Mouse (Mus musculus) embryonic facial prominence, embryonic 14.5 days (tissue): ENCODE measurements around the gene Parp6. TPM values are rescaled to one million over a fixed set of nuclear protein-coding genes. Genes with fewer than 3 reads are reported as not detected.

ENCODE experiments used
- ATAC-seq: fragments of 200-750 bp; cut with Nextera tagmentation; 2 replicates; pipeline ENCODE4 v1.8.0; 2017; ENCODE audit warnings: low read depth, moderate number of reproducible peaks, moderate TSS enrichment
- DNase-seq: peaks from one replicate; pipeline ENCODE4 v3.0.0-alpha.2; 2015; ENCODE audit warnings: low spot score
- H3K27ac ChIP-seq: fragments of 300-500 bp; sonication (generic); replicated peaks from 2 replicates; pipeline ENCODE4 v1.5.1; 2014; ENCODE audit warnings: low read depth, mild to moderate bottlenecking, low read length, moderate library complexity
- H3K27me3 ChIP-seq: fragments of 300-500 bp; sonication (generic); replicated peaks from 2 replicates; pipeline ENCODE4 v1.6.1; 2014; ENCODE audit warnings: low read length; ENCODE audit not compliant: control insufficient read depth, insufficient read depth
- H3K36me3 ChIP-seq: fragments of 300-500 bp; sonication (generic); 2 replicates; pipeline ENCODE4 v1.6.1; 2014; ENCODE audit warnings: low read length, mixed read lengths; ENCODE audit not compliant: control insufficient read depth, insufficient read depth
- H3K4me1 ChIP-seq: fragments of 300-500 bp; sonication (generic); 2 replicates; pipeline ENCODE4 v1.6.1; 2014; ENCODE audit warnings: antibody characterized with exemption, low read length; ENCODE audit not compliant: control insufficient read depth, insufficient read depth
- H3K4me2 ChIP-seq: fragments of 300-500 bp; sonication (generic); 2 replicates; pipeline ENCODE4 v1.6.1; 2014; ENCODE audit warnings: low read depth, mild to moderate bottlenecking, low read length, moderate library complexity, mixed read lengths
- H3K4me3 ChIP-seq: fragments of 300-500 bp; sonication (generic); 2 replicates; pipeline ENCODE4 v1.5.1; 2014; ENCODE audit warnings: low read depth, mild to moderate bottlenecking, low read length
- H3K9ac ChIP-seq: fragments of 300-500 bp; sonication (generic); 2 replicates; pipeline ENCODE4 v1.6.1; 2014; ENCODE audit warnings: low read depth, mild to moderate bottlenecking, low read length, moderate library complexity, mixed read lengths
- H3K9me3 ChIP-seq: fragments of 300-500 bp; sonication (generic); 2 replicates; pipeline ENCODE4 v1.6.1; 2016; ENCODE audit warnings: low read length; ENCODE audit not compliant: control insufficient read depth
- WGBS: fragments of 180-500 bp; shearing (Covaris S2); extraction: QIAGEN DNeasy Blood & Tissue Kit; methylation state at CpG from one replicate; pipeline ENCODE4 v1.1.7; 2014; 5-methylcytosine and 5-hydroxymethylcytosine counted together
- polyA plus RNA-seq: library from polyadenylated mRNA; unstranded; fragments of >200 nt; fragmentation: Nextera tagmentation; extraction: Ambion mirVana; gene quantifications from 2 replicates; pipeline ENCODE4 v1.2.1, GENCODE M21; 2014

The Parp6 gene
- polyA plus RNA-seq, 1 experiment from 2014 or later: 29.1 TPM

DNA sequence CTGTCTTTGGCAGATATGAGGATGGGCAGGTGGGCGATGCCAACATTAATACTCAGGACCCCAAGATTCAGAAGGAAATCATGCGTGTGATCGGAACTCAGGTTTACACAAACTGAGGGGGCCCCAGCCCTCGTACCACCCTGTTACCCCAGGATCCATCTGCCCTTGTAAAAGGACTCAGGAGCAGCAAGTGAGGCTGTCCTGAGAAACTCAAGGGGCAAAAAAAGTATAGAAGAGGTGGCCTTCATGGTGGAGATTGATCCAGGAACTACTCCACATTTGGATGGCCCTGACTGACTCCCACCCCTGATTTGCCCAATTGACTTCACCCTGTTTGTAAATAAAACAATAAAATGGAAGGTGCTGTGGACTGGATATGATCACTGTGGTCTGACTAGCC lies 32.8 kb downstream of the Parp6 start:
- no peak overlapping the region for H3K4me2 ChIP-seq
- no peak overlapping the region for H3K27ac ChIP-seq
- DNase-seq: no peak
- 97% methylated on average over 4 of the region's 4 CpGs for WGBS
- H3K4me3 ChIP-seq: no peak overlapping the region
- no peaks in the 10 kb centered on the region for H3K4me1 ChIP-seq
- peaks cover 65% of the 10 kb centered on the region for H3K36me3 ChIP-seq
- no peaks in the 10 kb centered on the region for H3K9me3 ChIP-seq
- H3K27me3 ChIP-seq: no peaks in the 10 kb centered on the region
- ATAC-seq: no peak
- no peak overlapping the region for H3K9ac ChIP-seq

DNA sequence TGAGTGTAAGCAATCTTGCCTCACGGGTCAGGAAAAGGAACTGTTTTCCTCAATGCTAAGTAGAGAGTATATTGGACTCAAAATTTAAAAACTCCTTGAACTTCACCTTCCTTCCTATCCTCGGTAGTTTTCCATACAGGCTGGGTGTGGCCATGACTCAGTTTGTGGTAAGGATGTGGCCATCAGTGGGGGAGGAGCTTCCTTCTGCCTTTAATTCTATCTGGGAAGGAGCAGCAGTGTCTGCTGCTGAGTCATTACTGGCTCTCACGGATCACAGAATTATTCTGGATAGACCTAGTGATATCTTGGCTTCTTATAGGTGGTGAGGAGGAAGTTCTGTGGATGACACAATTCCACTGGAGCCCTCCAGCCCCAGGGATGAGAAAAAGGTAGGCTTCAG lies 36.3 kb downstream of the Parp6 start:
- Histone ChIP-seq H3K27ac (peak overlapping the region; percentile 25; the same call in 1 of the 2 replicates), H3K4me3 (no peak overlapping the region), H3K27me3 (no peaks in the 10 kb centered on the region), H3K9me3 (no peaks in the 10 kb centered on the region), H3K4me2 (no peak overlapping the region), H3K36me3 (peaks cover 37% of the 10 kb centered on the region), H3K4me1 (peaks cover 8% of the 10 kb centered on the region), H3K9ac (no peak overlapping the region)
- ATAC-seq (no peak), DNase-seq (peak; percentile 26)
- 34% methylated on average over 3 of the region's 3 CpGs for WGBS

DNA sequence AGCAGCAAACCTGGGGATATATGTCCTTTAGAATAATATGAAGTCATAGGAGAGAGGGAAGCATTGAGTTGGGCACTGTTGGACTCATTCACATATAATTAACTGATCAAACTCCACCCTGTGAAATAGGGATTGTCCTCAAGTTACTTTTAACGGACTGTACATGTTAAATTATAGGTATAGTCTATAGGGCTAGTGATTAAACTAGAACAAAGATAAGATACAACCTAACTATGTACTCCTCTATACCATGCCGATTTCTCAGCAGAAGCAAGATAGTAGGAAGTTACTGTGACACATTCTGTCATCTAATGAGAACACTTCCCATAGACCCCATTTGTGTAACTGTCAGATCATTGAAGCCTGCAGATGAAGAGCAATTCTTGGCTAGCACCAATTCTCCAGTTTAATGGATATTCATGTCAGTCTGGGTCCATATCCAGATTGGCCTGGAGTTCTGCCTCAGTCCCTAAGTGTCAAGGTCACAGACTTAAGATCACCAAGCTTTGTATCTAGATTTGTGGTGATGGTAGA lies 37.4 kb downstream of the Parp6 start:
- Histone ChIP-seq H3K4me3 (no peak overlapping the region), H3K36me3 (peaks cover 26% of the 10 kb centered on the region), H3K4me2 (no peak overlapping the region), H3K4me1 (peaks cover 19% of the 10 kb centered on the region), H3K9ac (no peak overlapping the region), H3K27ac (no peak overlapping the region), H3K27me3 (no peaks in the 10 kb centered on the region), H3K9me3 (no peaks in the 10 kb centered on the region)
- DNase-seq (no peak), ATAC-seq (no peak)
- WGBS: 87% methylated on average over 2 of the region's 2 CpGs

DNA sequence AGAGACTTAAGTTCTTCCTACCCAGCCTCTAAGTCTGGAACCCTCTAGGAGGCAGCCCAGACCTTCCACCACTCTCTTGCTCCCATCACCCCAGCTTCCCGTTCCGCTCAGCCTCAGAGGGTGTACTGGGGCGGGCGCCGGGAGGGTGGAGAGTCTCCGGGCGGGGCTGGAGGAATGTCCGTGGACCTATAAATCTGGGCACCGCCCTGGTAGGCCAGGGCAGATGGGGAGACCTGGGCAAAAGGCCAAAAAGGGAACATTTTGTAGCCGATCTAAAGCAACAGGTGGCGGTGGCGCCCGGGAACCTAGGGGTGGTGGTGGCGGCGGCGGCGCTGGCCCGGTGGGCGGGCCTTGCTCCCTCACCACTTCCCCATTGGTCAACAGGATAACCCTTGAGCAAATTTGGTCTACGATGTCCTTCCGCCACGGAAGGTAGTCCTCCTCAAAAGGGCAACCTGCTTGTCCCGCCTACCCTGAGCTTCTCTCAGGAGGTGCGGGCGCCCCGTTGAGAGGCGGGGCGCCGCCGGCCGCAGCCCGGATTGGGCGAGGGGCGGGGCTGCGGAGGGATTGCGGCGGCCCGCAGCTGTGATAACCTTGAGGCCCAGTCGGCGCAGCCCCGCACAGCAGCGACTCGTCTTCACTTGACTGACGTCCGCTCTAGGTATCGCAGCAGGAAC lies 39.0 kb downstream of the Parp6 start, which contains the start of gene Pkm:
Pkm (plus strand) TSS at position 411 of the 677 bp plus-strand sequence.
- H3K9me3 ChIP-seq: no peaks in the 10 kb centered on the region
- H3K9ac ChIP-seq: peak within 1 kb of the TSS; percentile 93
- H3K4me1 ChIP-seq: peaks cover 34% of the 10 kb centered on the region
- peak within 1 kb of the TSS; percentile 98 for H3K27ac ChIP-seq
- no peaks in the 10 kb centered on the region for H3K27me3 ChIP-seq
- H3K4me2 ChIP-seq: peak within 1 kb of the TSS; percentile 62
- WGBS: 0% methylated on average over 32 of the region's 46 CpGs
- ATAC-seq (peak; percentile 92), DNase-seq (peak; percentile 99)
- H3K36me3 ChIP-seq: peaks cover 20% of the 10 kb centered on the region
- H3K4me3 ChIP-seq: peak within 1 kb of the TSS; percentile 85

DNA sequence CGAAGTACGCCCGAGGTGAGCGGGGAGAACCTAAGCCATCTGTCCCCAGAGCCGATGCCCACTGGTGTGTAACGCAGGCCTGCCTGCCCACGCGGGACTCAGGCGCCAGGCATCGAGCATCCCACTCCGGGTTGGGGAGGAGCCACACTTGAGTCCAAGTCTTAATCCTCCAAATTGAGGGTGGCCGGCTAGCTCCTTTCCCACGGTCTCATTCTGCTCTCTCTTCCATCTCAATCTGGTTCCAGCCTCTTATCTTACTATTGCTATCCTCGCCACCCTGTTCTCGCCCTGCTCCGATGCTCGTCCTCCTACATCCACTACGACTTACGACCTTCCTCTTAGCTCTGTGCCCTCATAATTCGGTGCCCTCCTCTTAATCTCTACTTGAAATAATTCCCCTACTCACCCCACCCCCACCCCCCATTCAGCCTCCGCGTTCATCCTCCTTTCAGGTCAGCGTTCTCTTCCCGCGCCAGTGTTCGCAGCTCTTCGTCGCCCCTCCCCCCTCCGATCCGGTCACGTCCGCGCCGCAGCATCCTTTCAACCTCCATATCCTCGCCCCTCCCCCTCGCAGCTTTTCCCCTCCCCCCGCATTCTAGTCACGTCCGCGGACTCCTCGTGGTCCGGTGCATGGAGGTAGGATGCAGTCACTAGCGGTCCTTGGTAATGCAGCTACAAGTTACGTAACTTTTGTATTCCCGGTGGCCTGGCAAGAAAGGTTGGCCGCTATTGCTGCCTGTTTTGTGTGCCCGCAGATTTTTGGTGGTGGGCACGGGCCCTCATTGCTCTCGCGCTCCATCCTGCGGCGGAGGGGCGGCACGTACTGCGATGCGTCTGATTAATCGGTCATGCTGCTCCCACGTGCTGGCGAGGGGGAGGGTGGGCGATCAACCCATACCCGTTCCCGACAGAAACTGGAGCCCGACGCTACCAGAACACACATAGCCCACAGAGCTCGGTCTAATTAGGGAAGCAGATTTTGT lies 39.8 kb downstream of the Parp6 start:
- H3K36me3 ChIP-seq: peaks cover 22% of the 10 kb centered on the region
- no peaks in the 10 kb centered on the region for H3K27me3 ChIP-seq
- peak overlapping the region; percentile 85 for H3K4me3 ChIP-seq
- H3K27ac ChIP-seq: peak overlapping the region; percentile 98
- H3K4me2 ChIP-seq: peak overlapping the region; percentile 62
- peak overlapping the region; percentile 93 for H3K9ac ChIP-seq
- DNase-seq (peak; percentile 93), ATAC-seq (peak; percentile 20)
- peaks cover 42% of the 10 kb centered on the region for H3K4me1 ChIP-seq
- no peaks in the 10 kb centered on the region for H3K9me3 ChIP-seq
- under 1% methylated on average over 64 of the region's 65 CpGs for WGBS

DNA sequence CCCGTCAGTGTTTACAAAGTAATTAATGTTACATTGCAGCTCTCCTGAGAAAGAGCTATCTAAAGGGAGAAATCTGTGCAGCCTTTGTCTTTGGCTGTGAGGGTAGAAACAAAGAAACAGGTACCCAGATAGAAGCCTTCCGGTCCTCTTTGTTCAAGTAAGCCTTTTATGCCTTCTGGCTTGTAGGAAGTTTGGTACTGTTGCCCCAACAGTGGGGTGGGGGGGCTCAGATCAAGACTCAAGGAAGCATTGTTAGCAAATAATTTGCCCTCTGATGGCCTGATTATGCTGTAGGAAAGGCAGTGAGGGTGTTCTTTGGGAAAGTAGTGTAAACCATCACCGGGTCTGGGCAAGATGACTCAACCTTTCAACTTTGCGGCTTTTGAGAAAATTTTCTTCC lies 41.1 kb downstream of the Parp6 start:
- 6% methylated on average over 4 of the region's 4 CpGs for WGBS
- H3K4me1 ChIP-seq: peaks cover 42% of the 10 kb centered on the region
- H3K36me3 ChIP-seq: peaks cover 29% of the 10 kb centered on the region
- H3K4me3 ChIP-seq: peak overlapping the region; percentile 85
- H3K9me3 ChIP-seq: no peaks in the 10 kb centered on the region
- peak overlapping the region; percentile 93 for H3K9ac ChIP-seq
- DNase-seq (peak; percentile 32), ATAC-seq (no peak)
- H3K27ac ChIP-seq: peak overlapping the region; percentile 98
- H3K27me3 ChIP-seq: no peaks in the 10 kb centered on the region
- peak overlapping the region; percentile 62 for H3K4me2 ChIP-seq

DNA sequence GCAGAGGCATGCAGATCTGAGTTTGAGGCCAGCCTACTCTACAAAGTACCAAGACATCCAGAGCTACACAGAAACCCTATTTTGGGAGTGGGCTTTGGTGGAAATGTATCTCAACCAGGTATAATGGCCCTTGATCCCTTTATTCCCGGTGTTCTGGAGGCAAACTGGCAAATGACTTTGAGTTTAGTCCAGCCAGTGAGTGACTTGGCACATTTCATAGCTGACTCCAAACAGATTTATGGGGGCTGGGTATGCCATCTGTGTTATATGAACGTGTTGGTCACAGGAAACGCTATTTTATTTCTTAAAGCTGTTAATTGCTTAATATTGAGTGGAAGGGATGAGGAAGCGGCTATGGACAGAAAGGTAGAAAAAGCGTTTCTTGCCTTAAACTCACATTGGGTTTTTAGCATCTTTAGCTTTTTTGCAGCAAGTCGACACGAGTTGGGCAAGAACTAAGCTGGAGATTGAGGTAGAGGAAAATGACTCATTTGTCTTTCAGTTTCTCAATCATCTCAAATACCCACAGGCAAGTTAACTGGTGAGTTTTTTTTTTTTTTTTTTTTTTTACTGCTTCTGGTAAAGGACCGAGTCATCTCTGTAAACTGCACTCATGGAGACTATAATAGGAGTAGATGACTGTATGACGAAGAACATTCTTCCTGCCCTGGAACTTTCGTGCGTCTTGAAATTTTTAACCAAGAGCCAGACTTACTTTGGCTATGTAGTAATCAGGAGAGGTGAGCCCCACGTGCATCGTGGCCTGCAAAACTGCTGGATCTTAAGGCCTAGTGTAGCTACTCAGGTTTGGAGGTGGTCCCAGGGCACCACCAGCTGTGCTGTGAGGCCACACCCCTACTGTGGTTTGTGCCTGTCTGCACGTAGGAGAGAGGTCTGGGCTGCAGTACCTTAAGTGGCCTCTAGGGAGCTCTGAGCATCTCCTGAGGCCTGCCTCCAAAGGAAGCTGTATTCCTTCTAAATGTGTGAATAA lies 42.2 kb downstream of the Parp6 start:
- peaks cover 42% of the 10 kb centered on the region for H3K4me1 ChIP-seq
- H3K27ac ChIP-seq: peak overlapping the region; percentile 71
- peak overlapping the region; percentile 93 for H3K9ac ChIP-seq
- peak; percentile 51 for ATAC-seq
- 21% methylated on average over 14 of the region's 14 CpGs for WGBS
- DNase-seq: peak; percentile 93
- H3K4me2 ChIP-seq: peak overlapping the region; percentile 62
- peaks cover 37% of the 10 kb centered on the region for H3K36me3 ChIP-seq
- no peaks in the 10 kb centered on the region for H3K9me3 ChIP-seq
- no peaks in the 10 kb centered on the region for H3K27me3 ChIP-seq
- H3K4me3 ChIP-seq: peak overlapping the region; percentile 85
